Mouse (Mus musculus): ENCODE data around the gene Sgca.
A peak's percentile ranks its signal among the peaks of the same experiment; 100 is the strongest.

Sgca gene

DNA sequence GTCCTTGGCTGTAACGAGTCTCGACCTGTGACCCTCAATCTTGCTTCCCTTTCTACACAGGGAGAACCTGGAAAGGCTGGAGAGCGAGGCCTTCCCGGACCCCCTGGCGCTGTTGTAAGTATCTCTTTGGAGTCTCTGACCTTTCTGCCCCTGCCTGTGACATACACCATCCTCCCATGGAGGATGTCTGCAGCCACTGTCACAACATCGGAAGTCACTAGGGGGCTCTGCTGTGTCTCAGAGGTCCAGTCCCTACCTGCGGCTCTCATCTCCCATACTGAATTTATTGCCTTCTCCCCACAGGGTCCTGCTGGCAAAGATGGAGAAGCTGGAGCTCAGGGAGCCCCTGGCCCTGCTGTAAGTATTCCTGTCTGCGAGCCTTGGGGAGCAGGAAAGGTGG lies 31.8 kb downstream of the Sgca start:
- no peak for DNase-seq (ENCODE audit: low spot score in 2 of 2)

DNA sequence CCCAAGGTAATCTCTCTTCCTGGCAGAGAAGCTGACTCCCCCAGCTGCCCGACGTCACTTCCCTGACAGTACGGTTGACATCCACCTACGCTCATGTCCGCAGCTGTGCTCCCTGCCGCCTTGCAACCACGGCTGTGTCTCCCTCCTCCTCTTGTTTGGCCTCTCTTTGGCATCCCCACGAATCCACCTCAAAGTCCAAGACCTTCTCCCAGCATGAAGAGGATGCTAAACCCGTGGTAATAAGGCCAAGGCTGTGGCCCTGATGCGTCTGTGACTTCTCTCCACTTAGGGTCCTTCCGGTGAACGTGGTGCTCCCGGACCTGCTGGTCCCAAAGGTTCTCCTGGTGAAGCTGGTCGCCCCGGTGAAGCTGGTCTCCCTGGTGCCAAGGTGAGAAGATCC lies 33.1 kb downstream of the Sgca start:
- no peak for DNase-seq (ENCODE audit: low spot score in 2 of 2)

DNA sequence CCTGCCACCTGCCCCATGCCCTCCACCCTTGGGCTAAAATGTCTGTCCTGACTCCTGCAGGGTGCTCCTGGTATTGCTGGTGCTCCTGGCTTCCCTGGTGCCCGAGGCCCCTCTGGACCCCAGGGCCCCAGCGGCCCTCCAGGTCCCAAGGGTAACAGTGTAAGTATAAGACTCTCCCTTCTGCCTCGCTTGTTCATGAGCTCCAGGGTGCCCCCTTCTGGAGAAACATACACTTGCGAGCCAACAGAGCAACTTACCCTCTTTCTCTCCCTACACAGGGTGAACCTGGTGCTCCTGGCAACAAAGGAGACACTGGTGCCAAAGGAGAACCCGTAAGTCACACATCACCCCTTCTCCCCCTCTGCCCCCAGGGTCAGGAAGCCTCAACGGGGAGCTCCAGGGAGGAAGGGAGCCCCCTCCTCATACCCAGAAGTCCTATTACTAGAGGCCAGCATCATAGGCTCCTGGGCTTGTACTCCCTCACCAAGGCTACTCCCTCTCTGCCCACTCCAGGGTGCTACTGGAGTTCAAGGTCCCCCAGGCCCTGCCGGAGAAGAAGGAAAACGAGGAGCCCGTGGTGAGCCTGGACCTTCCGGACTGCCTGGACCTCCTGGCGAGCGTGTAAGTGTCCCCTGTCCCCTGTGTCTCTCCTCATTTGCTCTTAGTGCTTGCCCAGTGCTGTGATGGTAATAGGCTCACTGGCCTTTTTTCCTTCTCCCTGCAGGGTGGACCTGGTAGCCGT lies 33.7 kb downstream of the Sgca start:
- DNase-seq (ENCODE audit: low spot score in 2 of 2) = peak; percentile 29 to 48

DNA sequence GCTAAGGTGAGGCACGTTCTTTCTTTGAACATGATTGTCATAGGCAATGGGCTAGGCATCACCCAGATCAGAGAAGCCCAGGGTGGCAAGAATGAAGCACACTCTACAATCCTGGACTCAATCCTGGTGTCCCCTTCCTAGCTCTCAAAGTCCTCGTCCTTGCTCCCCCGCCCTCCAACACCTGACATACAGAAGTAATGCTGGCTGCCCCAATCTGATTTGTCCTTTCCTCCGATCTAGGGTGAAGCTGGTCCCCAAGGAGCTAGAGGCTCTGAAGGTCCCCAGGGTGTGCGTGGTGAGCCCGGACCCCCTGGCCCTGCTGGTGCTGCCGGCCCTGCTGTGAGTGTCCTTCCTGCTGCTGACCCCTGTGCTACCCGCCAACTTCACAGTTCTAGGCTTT lies 34.4 kb downstream of the Sgca start:
- no peak for DNase-seq (ENCODE audit: low spot score in 2 of 2)

DNA sequence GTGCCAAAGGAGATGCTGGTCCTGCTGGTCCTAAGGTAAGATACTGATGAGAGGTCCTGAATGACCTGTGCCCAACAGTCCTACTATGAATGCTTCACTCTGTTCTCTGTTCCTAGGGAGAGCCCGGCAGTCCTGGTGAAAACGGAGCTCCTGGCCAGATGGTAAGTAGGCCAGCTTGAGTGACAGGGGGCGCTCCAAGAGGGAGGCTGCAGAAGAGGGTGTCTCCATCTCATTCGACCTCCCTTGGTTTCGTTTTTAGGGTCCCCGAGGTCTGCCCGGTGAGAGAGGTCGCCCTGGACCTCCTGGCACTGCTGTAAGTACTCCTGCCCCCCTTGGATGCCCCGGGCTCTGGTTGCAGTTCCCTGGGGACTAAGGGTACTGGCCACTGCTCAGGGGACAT lies 35.0 kb downstream of the Sgca start:
- no peak for DNase-seq (ENCODE audit: low spot score in 2 of 2)

DNA sequence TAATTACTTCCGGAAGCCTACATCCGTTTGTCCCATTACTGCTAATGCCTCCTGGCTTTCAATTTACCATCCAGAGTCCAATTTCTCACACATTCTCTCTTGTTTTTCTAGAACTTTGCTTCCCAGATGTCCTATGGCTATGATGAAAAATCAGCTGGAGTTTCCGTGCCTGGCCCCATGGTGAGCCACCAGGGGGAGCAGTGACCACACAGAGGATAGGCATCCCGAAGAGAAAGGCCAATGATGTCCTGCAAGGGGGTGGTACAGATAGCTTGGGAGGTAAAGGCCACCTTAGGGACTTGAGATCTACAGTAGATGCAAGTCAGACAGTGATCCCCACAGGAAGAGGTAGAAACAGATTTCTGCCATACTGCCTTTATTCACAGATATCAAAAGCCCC lies 36.8 kb downstream of the Sgca start:
- peak; percentile 31 to 48 for DNase-seq (ENCODE audit: low spot score in 2 of 2)

DNA sequence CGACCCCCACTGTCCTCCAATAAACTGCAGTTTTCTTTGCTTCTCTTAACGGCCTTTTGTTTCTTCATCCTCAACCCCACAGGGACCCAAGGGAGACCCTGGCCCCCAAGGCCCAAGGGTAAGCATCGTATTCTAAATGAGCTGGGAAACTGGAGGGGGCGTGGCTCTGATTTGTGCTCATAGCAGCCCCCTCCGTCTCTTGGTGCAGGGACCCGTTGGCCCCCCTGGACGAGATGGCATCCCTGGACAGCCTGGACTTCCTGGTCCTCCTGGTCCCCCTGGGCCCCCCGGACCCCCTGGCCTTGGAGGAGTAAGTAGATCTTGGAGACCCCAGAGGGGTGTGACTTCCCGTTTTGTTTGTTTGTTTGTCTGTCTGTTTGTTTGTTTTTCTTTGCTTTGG lies 37.8 kb downstream of the Sgca start:
- no peak for DNase-seq (ENCODE audit: low spot score in 2 of 2)

DNA sequence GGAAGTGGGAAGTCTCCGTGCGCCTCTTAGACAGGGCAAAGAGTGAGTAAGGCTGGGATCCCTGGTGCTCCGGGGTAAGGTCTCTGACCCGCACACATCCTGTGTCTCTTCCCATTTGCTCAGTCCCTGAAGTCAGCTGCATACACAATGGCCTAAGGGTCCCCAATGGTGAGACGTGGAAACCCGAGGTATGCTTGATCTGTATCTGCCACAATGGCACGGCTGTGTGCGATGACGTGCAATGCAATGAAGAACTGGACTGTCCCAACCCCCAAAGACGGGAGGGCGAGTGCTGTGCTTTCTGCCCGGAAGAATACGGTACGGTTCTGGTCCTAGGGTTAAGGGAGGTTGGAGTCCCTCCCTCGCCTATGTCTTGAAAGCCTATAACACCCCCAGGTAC lies 38.3 kb downstream of the Sgca start:
- DNase-seq (ENCODE audit: low spot score in 2 of 2) = no peak

DNA sequence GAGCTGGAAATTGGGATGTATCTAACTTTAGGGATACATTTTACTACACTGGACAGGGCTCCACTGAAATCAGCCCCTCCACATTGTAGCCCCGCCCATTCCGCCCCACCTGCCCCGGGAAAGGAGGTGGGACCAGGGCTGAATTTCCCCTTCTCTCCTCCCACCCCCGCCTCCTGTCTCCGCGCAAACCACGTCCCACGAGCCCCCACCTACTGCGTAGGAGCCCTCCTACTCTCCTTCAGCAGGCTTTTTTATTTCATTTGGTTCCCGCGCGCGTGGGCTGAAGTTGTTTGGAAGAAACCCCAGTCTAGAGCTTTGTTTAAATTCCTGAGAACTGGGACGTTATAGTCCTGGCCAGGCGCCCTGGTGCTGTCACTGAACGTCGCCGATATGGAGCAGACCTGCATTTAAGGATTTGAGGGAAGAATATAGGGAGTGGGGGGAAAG lies 38.8 kb downstream of the Sgca start:
- no peak for DNase-seq (ENCODE audit: low spot score in 2 of 2)

DNA sequence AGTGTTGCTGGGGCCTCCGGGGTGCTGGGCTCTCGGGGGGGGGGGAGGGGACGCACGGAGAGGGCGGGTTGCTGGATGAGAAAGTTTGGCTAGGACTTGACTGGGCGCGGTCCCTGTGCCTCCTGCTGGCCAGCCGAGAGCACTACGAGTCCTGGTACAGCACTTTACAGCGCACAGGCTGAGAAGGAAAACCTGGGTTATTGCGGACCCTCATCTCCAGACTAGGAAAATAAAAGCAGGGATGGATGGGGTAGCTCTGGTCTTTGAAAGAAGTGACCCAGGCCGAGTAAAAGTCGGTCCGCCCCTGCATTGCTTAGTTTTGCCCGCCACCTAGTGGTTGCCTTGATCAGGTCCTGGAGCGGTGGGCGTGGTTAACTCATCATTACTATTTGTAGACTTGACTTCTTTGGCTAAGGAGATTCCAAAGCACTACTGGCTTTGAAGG lies 39.3 kb downstream of the Sgca start:
- peak; percentile 77 to 82 for DNase-seq (ENCODE audit: low spot score in 2 of 2)

DNA sequence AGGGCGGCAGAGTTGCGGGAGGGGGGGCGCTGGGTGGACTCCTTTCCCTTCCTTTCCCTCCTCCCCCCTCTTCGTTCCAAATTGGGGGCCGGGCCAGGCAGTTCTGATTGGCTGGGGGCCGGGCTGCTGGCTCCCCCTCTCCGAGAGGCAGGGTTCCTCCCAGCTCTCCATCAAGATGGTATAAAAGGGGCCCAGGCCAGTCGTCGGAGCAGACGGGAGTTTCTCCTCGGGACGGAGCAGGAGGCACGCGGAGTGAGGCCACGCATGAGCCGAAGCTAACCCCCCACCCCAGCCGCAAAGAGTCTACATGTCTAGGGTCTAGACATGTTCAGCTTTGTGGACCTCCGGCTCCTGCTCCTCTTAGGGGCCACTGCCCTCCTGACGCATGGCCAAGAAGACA lies 40.1 kb downstream of the Sgca start, which contains the start of gene Col1a1:
Gene Col1a1 (plus strand): TSS at position 180 of the 400 bp plus-strand sequence.
- no peak for DNase-seq (ENCODE audit: low spot score in 2 of 2)

DNA sequence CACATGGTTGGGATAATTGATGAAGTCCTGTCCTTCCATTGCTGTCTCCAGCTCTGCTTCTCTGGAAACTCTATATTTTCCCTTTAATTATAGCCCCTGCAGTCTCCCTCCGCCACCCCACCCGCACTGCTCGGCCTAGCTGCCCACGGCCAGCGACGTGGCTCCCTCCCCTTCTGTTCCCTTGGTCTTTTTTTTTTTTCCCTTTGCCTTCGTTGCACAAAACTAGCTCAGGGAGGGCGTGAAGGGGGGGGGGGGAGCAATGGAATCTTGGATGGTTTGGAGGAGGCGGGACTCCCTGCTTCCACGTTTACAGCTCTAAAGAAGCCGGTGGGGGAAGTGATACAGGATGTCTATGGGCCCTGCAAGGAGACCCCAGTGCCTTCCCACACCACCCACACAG lies 41.6 kb downstream of the Sgca start:
- no peak for DNase-seq (ENCODE audit: low spot score in 2 of 2)

DNA sequence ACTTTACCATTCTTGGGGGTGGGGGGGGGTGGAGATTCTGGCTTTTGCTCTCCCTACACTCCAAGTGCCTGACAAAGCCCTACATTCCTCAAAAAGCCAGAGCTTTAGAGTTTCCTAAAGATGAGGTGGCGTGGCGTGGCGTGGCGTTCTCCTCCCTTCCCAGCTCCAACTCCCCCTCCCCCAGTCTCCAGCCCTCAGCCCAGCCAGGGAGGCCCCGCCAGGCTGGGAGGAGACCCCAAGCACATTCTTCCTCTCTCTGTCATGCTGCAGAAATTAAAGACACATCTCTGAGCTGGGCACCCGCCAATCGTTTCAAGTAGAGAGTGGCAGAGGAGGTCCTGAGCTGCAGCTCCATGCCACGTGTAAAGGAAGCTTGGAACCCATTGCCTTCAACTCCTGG lies 42.5 kb downstream of the Sgca start:
- DNase-seq (ENCODE audit: low spot score in 2 of 2) = no peak

DNA sequence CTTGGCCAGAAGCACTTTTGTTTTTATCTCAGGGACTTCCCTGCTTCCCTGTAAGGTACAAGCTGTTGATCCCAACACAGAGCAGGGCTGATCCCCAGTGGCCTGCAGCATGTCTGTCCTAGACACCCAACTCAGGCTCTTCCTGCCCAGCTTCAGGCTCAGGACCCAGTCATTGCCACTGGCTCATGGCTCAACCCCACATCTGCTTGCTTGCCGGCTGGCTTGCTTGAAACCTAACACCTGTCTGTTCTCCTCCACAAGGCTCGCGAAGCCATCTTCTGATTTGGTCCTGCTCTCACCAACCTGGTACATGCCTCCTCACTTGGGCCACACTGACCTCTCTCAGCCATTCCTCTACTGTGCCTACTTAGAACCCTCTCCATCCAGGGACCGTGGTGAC lies 46.0 kb downstream of the Sgca start:
- no peak for DNase-seq (ENCODE audit: low spot score in 2 of 2)

DNA sequence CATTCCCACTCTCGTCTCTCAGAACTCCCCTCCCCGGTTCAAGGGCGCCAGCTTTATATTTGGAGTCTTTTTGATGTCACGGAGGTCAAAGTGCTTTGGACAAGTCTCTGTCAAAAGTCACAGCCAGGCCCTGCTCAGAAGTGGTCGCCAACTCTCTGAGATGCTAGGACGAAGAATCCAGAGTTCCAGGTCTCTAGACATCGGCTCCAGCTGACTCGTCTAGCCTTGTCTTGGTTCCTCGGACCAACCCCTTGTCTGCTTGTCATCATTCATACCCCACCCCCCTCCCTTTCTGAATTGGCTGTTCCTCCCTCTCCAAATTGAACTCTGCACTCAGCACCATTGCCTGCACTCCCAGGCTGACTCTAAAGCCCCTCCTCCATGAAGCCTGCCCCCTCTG lies 46.5 kb downstream of the Sgca start:
- DNase-seq (ENCODE audit: low spot score in 2 of 2) = no peak

DNA sequence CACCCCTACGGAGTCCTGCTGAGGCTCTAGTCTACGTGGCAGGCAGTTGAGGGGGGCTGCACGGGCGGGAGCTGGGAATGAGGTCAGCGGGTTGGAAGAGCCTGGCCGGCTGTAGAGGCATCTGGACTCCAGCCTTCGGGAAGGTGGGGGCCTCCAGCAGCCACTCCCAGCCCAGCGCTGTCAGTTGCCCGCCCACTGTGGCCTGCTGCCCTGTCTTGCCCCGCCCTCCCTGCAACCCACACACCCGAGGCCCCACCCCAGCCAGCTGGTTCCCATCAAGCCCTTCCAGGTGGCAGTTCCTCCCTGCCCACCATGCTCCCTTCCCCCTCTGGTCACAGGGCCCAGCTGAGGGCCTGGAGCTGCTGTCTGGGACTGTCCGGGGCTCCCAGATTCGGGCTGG lies 47.3 kb downstream of the Sgca start:
- DNase-seq (ENCODE audit: low spot score in 2 of 2) = no peak

DNA sequence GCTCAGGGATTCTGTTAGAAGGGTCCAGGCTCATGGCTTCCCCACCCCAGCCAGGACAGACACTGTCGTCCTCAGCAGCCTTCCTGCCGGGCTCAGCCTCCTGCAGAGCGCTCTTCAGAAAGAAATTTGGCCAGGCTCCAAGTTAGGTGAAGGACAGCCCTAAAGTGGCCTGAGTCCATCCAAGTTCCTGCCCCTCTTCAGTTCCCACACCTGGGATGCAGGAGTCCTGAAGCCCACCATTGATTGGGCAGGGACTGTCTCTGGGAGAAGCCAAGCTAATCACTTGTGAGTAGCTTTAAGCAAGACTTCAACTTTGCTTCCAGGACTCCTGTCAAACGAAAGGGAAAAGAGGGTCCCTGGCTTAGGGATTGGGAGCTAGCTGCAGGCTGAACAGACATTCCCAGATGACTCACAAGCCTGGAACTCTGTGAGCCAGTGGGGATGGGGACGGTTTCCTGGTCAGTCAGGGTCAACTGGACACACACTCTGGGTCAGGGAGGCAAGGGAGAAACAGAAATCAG lies 48.3 kb downstream of the Sgca start:
- DNase-seq (ENCODE audit: low spot score in 2 of 2) = no peak

DNA sequence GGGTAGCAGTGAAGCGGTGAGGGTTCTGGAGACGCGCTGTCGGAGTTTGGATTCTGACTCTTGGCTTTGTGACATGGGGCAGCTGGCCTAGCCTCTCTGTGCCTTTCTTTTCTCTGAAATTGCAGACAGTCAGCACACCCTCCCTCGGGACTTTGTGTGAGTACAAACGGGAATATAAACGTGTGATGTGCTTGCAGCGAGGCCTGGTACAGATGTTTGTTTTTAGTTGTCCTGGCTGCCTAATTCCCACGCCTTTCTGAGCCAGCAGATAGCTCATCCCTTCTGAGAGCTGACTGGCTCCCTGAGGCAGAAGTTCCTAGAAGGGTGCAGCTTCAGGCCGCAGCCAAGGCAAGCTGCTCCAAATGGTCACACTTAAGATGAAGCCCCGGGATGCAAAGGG lies 49.7 kb downstream of the Sgca start:
- DNase-seq (ENCODE audit: low spot score in 2 of 2) = no peak

DNA sequence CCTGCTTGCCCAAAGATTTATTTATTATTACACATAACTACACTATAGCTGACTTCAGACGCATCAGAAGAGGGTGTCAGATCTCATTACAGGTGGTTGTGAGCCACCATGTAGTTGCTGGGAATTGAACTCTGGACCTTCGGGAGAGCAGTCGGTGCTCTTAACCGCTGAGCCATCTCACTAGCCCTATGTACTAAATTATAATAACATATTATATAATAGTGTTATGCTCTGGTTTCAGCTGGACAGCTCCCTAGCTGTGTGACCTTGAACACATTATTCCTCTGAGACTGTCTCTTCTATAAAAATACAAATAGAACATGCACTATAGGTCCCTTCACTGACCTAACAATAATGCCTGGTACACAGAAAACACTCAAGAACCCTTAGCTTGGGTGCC lies 51.1 kb downstream of the Sgca start:
- no peak for DNase-seq (ENCODE audit: low spot score in 2 of 2)

DNA sequence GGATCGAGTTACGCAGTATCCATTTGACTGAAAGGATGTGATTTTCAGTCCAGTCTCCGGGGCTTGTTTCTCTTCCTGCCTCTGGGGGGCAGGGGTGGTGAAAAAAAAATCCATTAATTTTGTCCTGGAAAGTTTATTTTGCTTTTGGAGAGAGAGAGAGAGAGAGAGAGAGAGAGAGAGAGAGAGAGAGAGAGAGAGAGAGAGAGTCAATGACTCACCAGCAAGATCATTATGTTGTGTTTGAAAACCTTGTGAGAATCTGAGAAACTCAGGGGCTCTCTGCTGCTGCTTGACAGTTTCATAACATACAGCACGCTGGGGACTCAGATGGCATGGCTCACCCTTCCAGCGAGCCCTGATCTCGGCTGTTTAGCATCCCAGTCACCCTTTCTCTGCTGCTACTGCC lies 55.1 kb downstream of the Sgca start:
- DNase-seq (ENCODE audit: low spot score in 2 of 2) = no peak

DNA sequence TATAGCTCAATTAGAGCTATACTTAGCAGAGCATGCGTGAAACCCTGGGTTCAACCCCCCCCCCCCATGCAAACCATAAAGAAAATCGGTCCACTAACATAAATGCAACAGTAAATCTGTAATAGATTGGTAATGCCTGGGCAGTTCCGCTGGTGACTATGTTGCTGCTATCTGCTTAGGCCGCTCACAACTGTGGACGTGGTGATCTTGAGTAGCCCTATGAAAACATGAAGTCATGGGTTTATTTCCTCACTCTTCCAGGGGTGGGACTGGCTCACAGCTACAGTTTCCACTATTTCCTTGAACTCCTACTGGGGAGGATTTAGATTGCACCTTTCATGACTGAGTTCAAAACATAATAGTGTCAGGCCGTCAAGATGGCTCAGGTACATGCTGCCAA lies 58.4 kb downstream of the Sgca start:
- no peak for DNase-seq (ENCODE audit: low spot score in 2 of 2)

DNA sequence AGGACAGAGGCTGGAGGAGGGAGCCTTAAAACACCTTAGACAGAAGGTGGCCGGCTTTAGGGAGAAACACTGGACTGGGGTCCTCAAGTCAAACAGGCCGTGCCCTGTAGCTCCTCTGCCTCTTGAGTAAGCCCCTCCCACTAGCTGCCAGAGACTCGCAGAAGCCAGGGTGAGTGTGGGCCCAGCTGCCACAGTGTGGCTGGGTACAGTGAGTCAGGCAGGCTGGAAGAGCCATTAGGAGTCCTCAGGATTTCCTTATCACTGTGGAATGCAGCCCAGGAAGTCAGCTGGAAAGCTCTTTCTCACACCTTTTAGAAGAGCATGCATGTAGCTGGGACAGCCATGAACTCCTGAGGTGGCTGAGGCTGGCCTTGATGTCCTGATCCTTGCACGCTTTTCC lies 59.6 kb downstream of the Sgca start:
- DNase-seq (ENCODE audit: low spot score in 2 of 2) = no peak

DNA sequence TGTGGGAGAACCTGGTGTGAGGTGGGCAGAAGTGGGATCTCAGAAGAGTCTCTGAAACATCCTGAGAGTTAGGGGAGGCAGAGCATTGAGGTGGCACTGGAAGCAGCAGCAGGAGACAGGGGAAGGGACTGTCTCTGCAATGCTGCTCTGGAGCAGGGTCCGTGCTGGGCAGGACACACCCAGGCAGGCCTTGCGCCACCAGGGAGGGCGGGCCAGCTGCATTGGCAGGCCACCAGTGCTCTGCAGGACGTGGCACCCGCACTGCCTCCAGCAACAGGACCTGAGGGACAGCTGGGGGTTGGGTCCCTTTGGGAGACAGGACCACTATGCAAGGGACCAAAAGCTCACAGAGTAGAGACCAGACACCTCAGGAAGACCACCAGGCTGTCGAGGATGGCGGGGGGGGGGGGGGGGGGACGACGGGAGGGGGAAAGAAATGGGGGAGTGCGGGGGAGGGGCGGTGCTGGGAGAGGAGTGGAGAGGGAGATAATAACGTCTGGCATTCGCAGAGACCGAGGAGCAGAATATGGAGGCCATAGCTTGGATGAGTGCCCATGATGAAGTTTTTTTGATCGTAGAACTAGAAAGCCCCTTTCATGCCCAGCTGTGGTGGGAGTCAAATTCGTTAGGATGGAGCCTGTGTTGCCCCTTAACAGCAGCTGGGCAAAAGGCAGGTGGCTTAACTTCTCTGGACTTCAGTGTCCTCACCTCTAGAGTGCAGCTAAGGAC lies 60.3 kb downstream of the Sgca start:
- no peak for DNase-seq (ENCODE audit: low spot score in 2 of 2)
